Mouse (Mus musculus) neutrophil, adult 5-6 weeks (primary cell): ENCODE results near the gene Cnpy2. TPM values are rescaled to one million over a fixed set of nuclear protein-coding genes. Genes with fewer than 3 reads are reported as not detected.

Experiments used
- ATAC-seq: fragments of 151-379, 151-347 bp; 2 replicates; pipeline ENCODE4 v1.8.0; 2017; ENCODE audit warnings: mild to moderate bottlenecking, moderate TSS enrichment; ENCODE audit not compliant: insufficient number of reproducible peaks, poor library complexity, low FRiP score, severe bottlenecking; ENCODE audit errors: extremely low read depth
- total RNA-seq: library from RNA; stranded (forward); fragments of 200-1000 nt; gene quantifications from 2 replicates; pipeline ENCODE4 v1.2.3, GENCODE M21; 2017

Gene Cnpy2
- total RNA-seq, 1 experiment from 2014 or later, result 23.6 TPM

DNA sequence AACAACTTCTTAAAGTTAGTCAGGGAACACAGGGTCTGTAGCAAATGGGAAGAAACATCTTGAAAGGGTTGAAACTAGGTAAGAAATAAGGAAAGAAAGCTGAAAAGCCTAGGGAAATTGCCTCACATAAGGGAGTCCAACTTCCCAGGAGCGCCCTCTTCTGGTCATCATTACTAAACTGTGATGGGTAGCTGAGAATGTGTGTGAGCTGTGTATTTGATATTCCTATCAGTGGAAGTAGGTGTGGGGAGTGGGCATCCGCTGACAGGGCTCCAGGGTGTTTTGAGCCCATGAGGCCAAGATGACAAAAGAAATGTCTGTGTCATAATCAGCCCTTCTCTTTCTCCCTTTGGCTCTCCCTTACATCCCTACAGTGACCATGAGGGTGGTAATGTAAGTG is 36.5 kb downstream of the Cnpy2 start:
- ATAC-seq, result peak; percentile 64; the same call in 1 of the 2 replicates

DNA sequence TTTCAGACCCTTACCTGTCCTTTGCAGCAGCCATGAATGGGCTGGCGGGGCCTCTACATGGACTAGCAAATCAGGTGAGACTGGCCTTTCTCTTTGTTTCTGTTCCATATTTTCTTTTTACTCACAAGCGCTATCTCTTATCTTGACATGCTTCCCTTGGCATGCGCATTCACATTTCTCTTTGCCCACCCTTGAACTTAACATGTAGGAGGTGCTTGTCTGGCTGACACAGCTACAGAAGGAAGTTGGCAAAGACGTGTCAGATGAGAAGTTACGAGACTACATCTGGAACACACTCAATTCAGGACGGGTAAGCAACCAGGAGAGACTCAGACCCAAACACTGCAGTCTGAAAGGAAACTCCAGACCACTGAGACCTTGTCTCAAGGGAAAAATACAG is 37.0 kb downstream of the Cnpy2 start:
- no peak for ATAC-seq

DNA sequence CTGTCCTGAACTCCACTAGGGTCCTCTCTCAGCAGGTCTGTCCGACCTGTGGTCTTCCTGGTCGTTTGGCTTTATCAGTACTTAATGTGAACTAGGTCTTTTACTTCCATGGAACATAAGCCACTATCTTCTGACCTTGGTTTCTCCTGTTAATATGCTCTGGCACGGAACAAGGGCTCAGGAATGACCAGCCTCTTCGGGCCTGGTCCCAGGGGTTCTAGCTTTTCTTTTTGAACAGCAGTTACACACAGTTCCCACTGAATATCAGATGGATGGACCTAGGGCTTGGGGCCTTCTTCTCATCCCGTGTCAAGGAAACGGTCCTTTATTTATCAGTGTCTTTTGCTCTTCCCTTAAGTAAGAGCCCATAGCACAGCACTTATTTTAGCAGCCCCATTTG is 39.6 kb downstream of the Cnpy2 start:
- no peak for ATAC-seq

DNA sequence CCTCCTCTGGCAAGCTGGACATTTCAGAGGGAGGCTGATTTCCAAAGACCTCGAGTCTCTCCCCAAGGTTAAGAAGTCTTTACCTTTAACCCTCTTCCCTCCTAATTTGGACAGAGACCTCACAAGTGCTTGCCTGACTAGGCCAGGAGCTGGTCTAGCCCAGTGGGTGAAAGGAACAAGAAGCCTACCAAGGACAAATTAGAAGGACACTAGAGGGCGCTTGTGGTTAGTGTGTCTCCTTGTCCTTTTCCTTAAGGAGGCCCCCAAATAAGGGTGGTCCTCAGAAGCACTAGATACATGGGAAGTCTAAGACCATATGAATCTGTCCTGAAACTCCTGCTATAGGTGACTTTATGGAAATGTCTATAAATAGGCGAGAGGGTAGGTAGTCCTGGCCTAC is 40.3 kb downstream of the Cnpy2 start:
- no peak for ATAC-seq

DNA sequence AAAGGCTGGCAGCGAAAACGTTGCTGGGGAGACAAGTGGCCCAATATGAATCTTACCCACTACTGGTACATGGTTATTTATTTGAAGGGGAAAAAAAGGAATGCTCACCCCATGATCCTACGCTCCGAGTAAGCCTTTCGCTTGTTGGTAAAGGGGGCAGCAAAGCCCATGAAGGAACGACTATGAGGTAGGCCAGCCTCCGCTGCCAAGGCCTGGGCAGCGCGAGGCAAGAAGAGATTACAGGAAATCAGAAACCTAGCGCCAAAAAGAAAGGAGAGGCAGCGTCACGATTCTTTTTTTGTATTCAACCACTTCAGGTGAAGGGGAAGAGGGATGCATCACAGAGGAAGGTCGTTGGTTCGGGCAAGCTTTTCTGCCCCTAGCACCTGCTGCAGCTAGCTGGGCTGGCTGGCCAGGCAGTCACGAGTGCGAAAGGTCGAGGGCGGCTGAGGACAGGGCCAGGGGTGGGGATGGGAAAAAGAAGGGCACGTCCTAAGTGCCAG is 45.7 kb downstream of the Cnpy2 start:
- ATAC-seq, result no peak

DNA sequence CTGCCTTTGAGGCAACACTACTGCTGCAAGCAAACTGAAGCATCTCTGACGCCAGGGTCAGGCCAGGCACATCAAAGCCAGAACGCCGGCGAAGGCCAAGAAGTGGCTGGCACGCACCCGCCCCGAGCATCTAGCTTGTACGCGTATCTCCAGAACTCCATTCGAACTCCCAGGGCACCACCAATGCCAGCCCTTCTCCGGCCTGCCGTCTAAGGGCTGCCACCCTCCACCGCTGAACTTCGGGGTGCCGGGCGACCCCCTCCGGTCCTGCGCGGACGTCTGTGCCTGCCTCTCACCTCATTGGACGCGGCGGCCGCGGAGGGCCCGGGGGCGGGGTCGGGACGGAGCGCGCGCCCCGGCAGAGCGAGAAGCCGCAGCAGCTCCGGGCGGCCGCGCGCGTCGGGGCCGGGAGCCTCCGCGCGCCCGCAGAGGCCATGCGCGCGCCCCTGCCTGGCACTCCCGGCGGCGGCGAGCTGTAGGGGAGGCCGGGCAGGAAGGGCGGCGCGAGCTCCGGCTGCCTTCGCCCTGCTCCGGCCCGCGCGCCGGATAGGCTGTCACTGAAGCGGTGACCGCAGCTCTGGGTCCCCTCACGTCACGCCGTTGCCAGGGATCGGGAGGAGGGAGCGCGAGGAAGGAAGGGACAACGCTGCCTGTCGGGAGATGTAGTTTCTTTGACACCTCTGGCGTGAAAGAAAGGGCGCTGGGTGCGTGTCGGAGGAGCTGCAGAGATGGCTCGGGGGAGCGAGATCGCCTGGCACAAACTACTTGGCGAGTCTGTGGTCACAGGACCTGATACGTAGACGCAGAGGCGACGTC is 46.4 kb downstream of the Cnpy2 start, which contains the start of gene Coq10a:
Coq10a (minus strand) TSS at position 596 of the 816 bp plus-strand sequence.
- ATAC-seq, result peak; percentile 88

DNA sequence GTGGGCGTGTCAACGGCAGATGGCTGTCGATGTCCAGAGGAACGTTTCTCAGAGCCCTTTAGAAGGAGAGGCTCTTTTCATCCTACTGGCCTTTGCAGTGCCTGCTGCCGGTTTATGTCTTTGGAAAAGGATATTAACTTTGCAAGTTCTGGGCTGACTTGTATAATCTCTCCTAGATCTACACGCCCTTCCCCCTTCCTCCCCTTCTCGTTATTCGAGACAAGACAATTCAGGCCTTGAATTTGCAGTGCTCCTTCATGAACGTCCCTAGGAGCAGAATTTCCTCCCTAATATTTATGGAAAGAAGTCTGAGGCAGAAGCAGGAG is 46.9 kb downstream of the Cnpy2 start:
- no peak for ATAC-seq

DNA sequence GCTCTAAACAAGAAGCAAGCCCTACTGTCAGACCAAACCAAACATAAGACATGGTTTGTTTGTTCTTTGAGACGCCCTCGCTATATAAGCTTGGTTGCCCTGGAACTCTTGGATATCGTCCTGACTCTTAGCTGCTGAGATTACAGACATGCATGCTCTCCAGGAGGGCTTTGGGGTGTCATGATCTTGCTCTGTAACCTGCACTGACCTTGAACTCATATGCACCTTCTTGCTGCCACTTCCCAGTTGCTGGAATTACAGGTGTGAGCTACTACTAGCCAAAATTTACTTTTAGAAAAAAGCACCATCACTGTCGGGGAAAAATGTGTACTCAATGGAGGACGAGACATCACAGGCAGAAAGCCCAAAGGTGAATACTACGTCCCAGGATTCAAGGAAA is 47.3 kb downstream of the Cnpy2 start:
- no peak for ATAC-seq

DNA sequence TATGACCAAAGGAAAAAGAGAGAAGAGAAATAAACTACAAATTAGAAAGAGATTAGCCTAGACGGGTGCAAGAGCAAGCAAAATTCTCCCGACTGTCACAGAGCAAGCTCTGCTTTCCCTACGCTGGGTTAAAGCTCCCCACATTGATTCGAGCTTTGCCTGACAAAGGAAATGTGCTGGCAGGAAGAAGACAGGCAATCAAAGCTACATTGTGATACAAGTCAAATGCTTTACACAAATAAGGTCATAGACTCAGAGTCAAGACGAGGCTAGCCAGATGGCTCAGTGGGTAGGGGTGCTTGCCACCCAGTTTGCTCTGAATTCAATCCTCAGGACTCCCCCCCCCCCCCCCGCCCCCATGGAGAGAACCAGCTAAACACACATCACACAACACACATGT is 47.8 kb downstream of the Cnpy2 start:
- ATAC-seq, result no peak

DNA sequence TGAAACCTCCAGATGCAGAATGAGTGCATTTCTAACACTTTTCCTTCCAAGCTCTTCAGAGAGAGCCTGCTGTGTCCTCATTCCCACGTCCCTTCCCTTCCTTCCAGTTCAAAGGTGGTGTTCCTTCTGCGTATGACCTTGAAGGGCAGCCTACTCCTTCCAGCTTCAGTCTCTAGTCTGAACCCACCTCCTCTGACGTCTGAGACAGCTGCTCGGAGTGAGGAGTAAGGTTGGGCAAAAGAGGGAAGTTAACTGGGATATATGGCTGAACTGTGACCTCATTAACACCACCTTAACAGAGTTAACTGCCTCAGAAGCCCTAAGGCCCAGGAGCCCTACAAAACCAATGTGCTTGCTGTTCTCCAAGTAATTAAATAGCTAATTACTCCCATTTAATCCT is 48.3 kb downstream of the Cnpy2 start:
- ATAC-seq, result no peak

DNA sequence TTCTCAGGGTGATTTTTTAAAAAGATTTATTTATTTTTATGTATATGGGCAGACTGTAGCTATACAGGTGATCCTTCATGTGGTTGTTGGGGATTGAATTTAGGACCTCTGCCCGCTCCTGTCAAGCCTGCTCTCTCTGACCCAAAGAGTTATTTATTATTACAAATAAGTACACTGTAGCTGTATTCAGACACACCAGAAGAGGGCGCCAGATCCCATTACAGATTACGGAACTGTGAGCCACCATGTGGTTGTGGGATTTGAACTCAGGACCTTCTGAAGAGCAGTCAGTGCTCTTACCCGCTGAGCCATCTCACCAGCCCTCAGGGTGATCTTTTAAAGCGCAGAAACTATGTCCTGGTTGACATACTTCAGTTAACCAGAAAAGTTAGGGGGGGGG is 49.9 kb downstream of the Cnpy2 start:
- no peak for ATAC-seq

DNA sequence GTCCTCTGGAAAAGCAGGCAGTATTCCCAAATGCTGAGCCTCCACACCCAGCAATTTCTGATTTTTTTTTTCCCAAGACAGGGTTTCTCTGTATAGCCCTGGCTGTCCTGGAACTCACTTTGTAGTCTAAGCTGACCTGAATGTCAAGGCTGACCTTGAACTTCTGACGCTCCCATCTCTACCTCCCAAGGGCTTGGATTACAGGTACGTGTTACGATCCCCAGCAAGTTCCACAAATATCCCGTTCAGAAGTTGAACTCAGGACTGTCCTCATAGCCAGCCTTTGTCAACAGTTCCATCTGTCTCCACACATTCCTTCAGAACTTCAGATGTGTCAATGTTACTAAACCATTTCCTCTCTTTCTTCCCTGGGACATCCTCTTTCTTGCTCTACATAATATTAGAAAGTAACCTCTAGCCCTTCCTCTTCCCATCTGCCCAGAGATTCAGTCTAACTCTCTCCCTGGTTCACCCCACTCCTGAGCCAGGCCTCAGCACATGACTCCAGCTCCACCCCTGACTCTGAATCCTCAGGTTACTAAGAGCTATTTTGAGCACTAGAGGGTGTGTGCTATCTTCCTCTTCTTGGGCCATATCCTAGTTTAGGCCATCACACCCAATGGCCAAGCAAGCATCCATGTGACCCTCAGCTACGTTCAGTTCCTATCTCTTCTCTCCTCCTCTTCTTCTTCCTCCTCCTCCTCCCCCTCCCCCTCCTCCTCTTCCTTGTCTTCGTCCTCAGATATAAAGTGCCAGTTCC is 50.9 kb downstream of the Cnpy2 start:
- ATAC-seq, result peak; percentile 6; the same call in 1 of the 2 replicates

DNA sequence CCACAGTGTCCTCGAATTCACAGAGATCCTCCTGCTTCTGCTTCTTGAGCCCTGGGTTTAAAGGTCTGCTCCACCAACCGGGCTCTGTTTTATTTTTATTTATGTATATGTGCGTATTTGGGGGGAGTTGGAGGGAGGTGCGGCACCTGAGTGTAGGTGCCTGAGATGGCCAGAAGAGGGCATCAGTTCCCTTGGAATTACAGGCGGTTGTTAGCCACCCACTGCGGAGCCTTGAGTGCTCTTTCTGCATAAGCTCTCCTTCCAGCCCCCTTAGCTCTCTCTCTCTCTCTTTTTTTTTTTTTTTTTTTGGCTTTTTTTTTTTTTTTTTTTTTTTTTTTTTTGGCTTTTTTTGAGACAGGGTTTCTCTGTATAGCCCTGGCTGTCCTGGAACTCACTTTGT is 52.1 kb downstream of the Cnpy2 start:
- ATAC-seq, result no peak

DNA sequence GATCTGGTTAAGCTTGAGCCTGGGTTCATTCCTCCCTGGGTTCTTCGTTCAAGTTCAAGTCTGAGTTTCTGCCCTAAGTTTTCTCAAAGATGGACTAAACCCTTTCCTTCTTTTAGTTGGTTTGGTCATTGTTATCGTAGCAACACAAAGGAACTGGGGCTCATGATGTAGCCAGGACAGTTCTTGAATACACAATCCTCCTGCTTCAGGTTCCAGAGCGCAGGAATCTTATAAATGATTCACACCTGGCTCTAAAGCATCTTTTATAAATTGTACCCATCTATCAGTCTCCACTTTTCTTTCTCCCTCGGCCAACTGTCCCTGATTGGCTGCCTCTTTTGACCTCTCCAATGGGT is 53.8 kb downstream of the Cnpy2 start:
- no peak for ATAC-seq

DNA sequence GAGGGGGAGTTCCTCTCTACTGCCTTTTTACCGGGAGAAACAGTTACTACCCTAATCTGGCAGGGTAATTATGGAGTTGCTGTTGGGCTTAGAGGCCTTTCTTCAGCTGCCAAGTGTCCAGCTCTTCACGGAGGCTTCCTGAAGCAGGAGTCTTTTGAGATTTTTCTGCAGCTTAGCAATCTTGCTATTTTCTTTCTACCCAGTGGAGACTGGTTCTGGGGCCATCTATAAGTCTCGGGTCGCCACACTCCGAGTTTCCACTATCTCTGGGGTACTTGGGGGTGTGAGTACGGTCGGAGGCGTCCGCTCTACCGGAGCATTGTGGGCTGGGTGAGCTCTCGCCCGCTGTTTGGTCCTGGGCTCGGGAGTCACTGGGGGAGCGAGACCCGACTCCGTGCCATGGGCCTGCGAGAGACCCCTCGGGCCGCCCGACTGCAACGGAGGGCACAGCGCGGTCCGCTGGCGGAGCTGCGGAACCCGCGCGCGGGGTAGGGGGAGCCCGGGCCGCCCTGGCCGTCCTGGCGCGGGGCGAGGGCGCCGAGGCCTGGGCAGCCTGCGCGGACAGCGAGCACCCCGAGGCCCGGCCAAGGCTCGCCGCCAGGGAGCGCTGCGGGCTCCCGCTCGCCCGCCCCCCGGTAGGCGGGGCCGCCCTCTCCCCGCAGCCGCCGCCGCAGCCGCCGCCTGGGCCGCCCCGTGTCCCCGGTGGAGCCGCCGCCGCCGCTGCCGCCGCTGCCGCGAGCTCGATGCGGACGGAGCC is 54.4 kb downstream of the Cnpy2 start, which contains the start of gene Ankrd52:
Ankrd52 (plus strand) TSS at position 661 of the 757 bp plus-strand sequence.
- peak; percentile 50 for ATAC-seq

Other genes starting within 250 kb of the Cnpy2 start
- gene Atp5b, start 239.2 kb upstream of the Cnpy2 start, total RNA-seq, result 512 and 588 TPM in 2 replicates
- 70.1 and 75.0 TPM in 2 replicates for gene Baz2a, start 230.9 kb upstream of the Cnpy2 start, total RNA-seq
- 8.3 and 12.5 TPM in 2 replicates for gene Rbms2, start 142.2 kb upstream of the Cnpy2 start, total RNA-seq
- not detected in 2 replicates for gene Gls2, start 128.0 kb upstream of the Cnpy2 start, total RNA-seq
- gene Spryd4, start 110.7 kb upstream of the Cnpy2 start, total RNA-seq, result 4.4 TPM in 2 replicates
- 0.49 TPM in 1 of 2 replicates, not detected in the other for gene Mip, start 96.6 kb upstream of the Cnpy2 start, total RNA-seq
- gene Timeless, start 90.4 kb upstream of the Cnpy2 start, total RNA-seq, result 13.6 and 17.5 TPM in 2 replicates
- gene Apon, start 68.4 kb upstream of the Cnpy2 start, total RNA-seq, result 0.23 TPM in 1 of 2 replicates, not detected in the other
- gene Apof, start 53.8 kb upstream of the Cnpy2 start, total RNA-seq, result 2.2 TPM in 1 of 2 replicates, not detected in the other
- gene Stat2, start 51.9 kb upstream of the Cnpy2 start, total RNA-seq, result 65.7 and 74.1 TPM in 2 replicates
- gene Il23a, start 23.7 kb upstream of the Cnpy2 start, total RNA-seq, result not detected in 2 replicates
- 30.0 and 31.3 TPM in 2 replicates for gene Pan2, start 19.1 kb upstream of the Cnpy2 start, total RNA-seq
- 82.9 and 84.7 TPM in 2 replicates for gene Cs, start 15.3 kb downstream of the Cnpy2 start, total RNA-seq
- 23.1 and 23.6 TPM in 2 replicates for gene Coq10a, start 46.5 kb downstream of the Cnpy2 start, total RNA-seq
- gene Ankrd52, start 54.7 kb downstream of the Cnpy2 start, total RNA-seq, result 16.0 and 16.8 TPM in 2 replicates
- gene Slc39a5, start 78.8 kb downstream of the Cnpy2 start, total RNA-seq, result not detected in 2 replicates
- gene Nabp2, start 89.0 kb downstream of the Cnpy2 start, total RNA-seq, result 43.4 and 46.3 TPM in 2 replicates
- 53.8 and 59.5 TPM in 2 replicates for gene Rnf41, start 89.2 kb downstream of the Cnpy2 start, total RNA-seq
- 117 and 119 TPM in 2 replicates for gene Smarcc2, start 136.8 kb downstream of the Cnpy2 start, total RNA-seq
- gene Myl6, start 171.7 kb downstream of the Cnpy2 start, total RNA-seq, result 1,334 and 1,420 TPM in 2 replicates
- 0.58 and 2.0 TPM in 2 replicates for gene Myl6b, start 176.2 kb downstream of the Cnpy2 start, total RNA-seq
- 158 and 160 TPM in 2 replicates for gene Esyt1, start 203.4 kb downstream of the Cnpy2 start, total RNA-seq
- 36.2 and 37.9 TPM in 2 replicates for gene Zc3h10, start 225.3 kb downstream of the Cnpy2 start, total RNA-seq
- gene Rpl41, start 226.8 kb downstream of the Cnpy2 start, total RNA-seq, result 1,707 and 2,029 TPM in 2 replicates
- gene Pa2g4, start 243.5 kb downstream of the Cnpy2 start, total RNA-seq, result 47.6 and 55.1 TPM in 2 replicates